Mouse (Mus musculus) adrenal gland (tissue): ENCODE data around the gene Olfr1276.

ENCODE experiments used
- intact Hi-C: fragments of 180-260 bp; cut with DNase I; formaldehyde crosslinking; loops from one replicate; pipeline ENCODE4 v1.15.1; 2025
- long read RNA-seq, 2 experiments: library from polyadenylated mRNA; unstranded; transcript quantifications; one replicate each; pipeline ENCODE4 v2.0.0; 2020; ENCODE audit warnings: borderline replicate concordance in 1 of 2; ENCODE audit not compliant: insufficient replicate concordance in 1 of 2

Olfr1276 gene
- long read RNA-seq, experiment 1: 0 reads
- long read RNA-seq, experiment 2: 0 reads

- intact Hi-C loops: no loop called here
Measured at GRCm38 (mm10) chr2:111254216-111254615, at the start of gene Olfr1276. TSS of gene Olfr1276 (plus strand) at chr2:111254516.

- intact Hi-C loops: no loop called here
Measured at GRCm38 (mm10) chr2:111229502-111229901, 24.8 kb upstream of the Olfr1276 start, which contains the start of gene 4930430A15Rik. TSS of gene 4930430A15Rik (minus strand) at chr2:111229602.

GRCm38 (mm10) chr2:111235186-111235585 lies 19.1 kb upstream of the Olfr1276 start, which contains the start of gene Olfr1275:
TSS of gene Olfr1275 (minus strand) at chr2:111235286.
- intact Hi-C loops: no loop called here

- intact Hi-C loops: no loop called here
Measured at GRCm38 (mm10) chr2:111274006-111274405, 19.7 kb downstream of the Olfr1276 start, which contains the start of gene Olfr1277. TSS of gene Olfr1277 (minus strand) at chr2:111274106.

GRCm38 (mm10) chr2:111289836-111290235 lies 35.5 kb downstream of the Olfr1276 start, which contains the start of gene Olfr1278:
TSS of gene Olfr1278 (plus strand) at chr2:111290136.
- intact Hi-C loops: no loop called here

GRCm38 (mm10) chr2:111298541-111298940 lies 44.2 kb downstream of the Olfr1276 start:
- intact Hi-C loops: no loop called here

GRCm38 (mm10) chr2:111300374-111300773 lies 46.1 kb downstream of the Olfr1276 start, which contains the start of gene Olfr1279:
TSS of gene Olfr1279 (plus strand) at chr2:111300635.
- intact Hi-C loops: no loop called here
